Mouse (Mus musculus) E14TG2a.4 (cell line): ENCODE results near the gene Ogfod3.

Experiments
- H3K27me3 ChIP-seq: 2 replicates; pipeline ENCODE4 v1.6.1; 2014; ENCODE audit warnings: low read length, control low read depth; ENCODE audit not compliant: insufficient read depth
- H3K36me3 ChIP-seq: 2 replicates; pipeline ENCODE4 v1.6.1; 2014; ENCODE audit warnings: low read length, control low read depth; ENCODE audit not compliant: insufficient read depth
- H3K4me1 ChIP-seq: replicated peaks from 2 replicates; pipeline ENCODE4 v1.6.1; 2014; ENCODE audit warnings: low read depth, low read length, control low read depth
- H3K4me3 ChIP-seq: replicated peaks from 2 replicates; pipeline ENCODE4 v1.5.1; 2014; ENCODE audit warnings: mild to moderate bottlenecking, low read length
- H3K9me3 ChIP-seq: 2 replicates; pipeline ENCODE4 v1.6.1; 2014; ENCODE audit warnings: low read length, control low read depth
- CTCF ChIP-seq: conservative IDR thresholded peaks from 2 replicates; pipeline ENCODE4 v1.5.1; 2014; ENCODE audit warnings: low read length
- NANOG ChIP-seq: IDR thresholded peaks from 2 replicates; pipeline ENCODE4 v1.6.1; 2014; ENCODE audit warnings: borderline replicate concordance, low read length, mixed read lengths
- POU5F1 ChIP-seq: IDR thresholded peaks from 2 replicates; pipeline ENCODE4 v1.6.1; 2014; ENCODE audit warnings: low read length, borderline replicate concordance

The Ogfod3 gene

GRCm38 (mm10) chr11:121201436-121202198 lies 2.9 kb downstream of the Ogfod3 start:
- Histone ChIP-seq H3K36me3 (no peaks in the 10 kb centered on the region), H3K27me3 (no peaks in the 10 kb centered on the region), H3K4me1 (peaks cover 17% of the 10 kb centered on the region)

GRCm38 (mm10) chr11:121200781-121201180 lies 3.7 kb downstream of the Ogfod3 start:
- Histone ChIP-seq H3K27me3 (no peaks in the 10 kb centered on the region), H3K36me3 (no peaks in the 10 kb centered on the region), H3K9me3 (no peaks in the 10 kb centered on the region), H3K4me1 (peaks cover 17% of the 10 kb centered on the region), H3K4me3 (no peak overlapping the region)
- TF ChIP-seq CTCF (no peak), POU5F1 (no peak), NANOG (no peak)

More at GRCm38 (mm10) chr11:121201436-121202198, 2.9 kb downstream of the Ogfod3 start:
- no peaks in the 10 kb centered on the region for H3K9me3 ChIP-seq
- TF ChIP-seq NANOG: no peak
- peak; percentile 81 for TF ChIP-seq CTCF
- no peak for TF ChIP-seq POU5F1
- no peak overlapping the region for H3K4me3 ChIP-seq

GRCm38 (mm10) chr11:121199851-121200250 lies 4.7 kb downstream of the Ogfod3 start:
- Histone ChIP-seq H3K36me3 (no peaks in the 10 kb centered on the region), H3K4me3 (no peak overlapping the region), H3K4me1 (peaks cover 11% of the 10 kb centered on the region), H3K9me3 (no peaks in the 10 kb centered on the region), H3K27me3 (no peaks in the 10 kb centered on the region)
- TF ChIP-seq CTCF (no peak), POU5F1 (no peak)

- Histone ChIP-seq H3K36me3 (no peaks in the 10 kb centered on the region), H3K27me3 (no peaks in the 10 kb centered on the region), H3K4me1 (peaks cover 6% of the 10 kb centered on the region), H3K9me3 (no peaks in the 10 kb centered on the region), H3K4me3 (no peak overlapping the region)
- no peak for TF ChIP-seq POU5F1
- no peak for TF ChIP-seq CTCF
- no peak for TF ChIP-seq NANOG
These were observed 5.9 kb downstream of the Ogfod3 start for GRCm38 (mm10) chr11:121198622-121199021.

- Histone ChIP-seq H3K36me3 (no peaks in the 10 kb centered on the region), H3K9me3 (no peaks in the 10 kb centered on the region), H3K4me3 (no peak overlapping the region), H3K27me3 (no peaks in the 10 kb centered on the region), H3K4me1 (no peaks in the 10 kb centered on the region)
- TF ChIP-seq POU5F1: no peak
- TF ChIP-seq CTCF: no peak
- TF ChIP-seq NANOG: no peak
These were observed 11.1 kb downstream of the Ogfod3 start for GRCm38 (mm10) chr11:121193415-121193814.

- Histone ChIP-seq H3K36me3 (no peaks in the 10 kb centered on the region), H3K9me3 (no peaks in the 10 kb centered on the region), H3K27me3 (no peaks in the 10 kb centered on the region), H3K4me3 (no peak overlapping the region), H3K4me1 (no peaks in the 10 kb centered on the region)
- no peak for TF ChIP-seq CTCF
These were observed 11.8 kb downstream of the Ogfod3 start for GRCm38 (mm10) chr11:121192742-121193141.

GRCm38 (mm10) chr11:121189681-121190080 lies 14.8 kb downstream of the Ogfod3 start:
- Histone ChIP-seq H3K9me3 (no peaks in the 10 kb centered on the region), H3K4me1 (no peaks in the 10 kb centered on the region), H3K4me3 (no peak overlapping the region), H3K36me3 (no peaks in the 10 kb centered on the region), H3K27me3 (no peaks in the 10 kb centered on the region)
- TF ChIP-seq NANOG: no peak
- TF ChIP-seq CTCF: no peak
- TF ChIP-seq POU5F1: no peak

GRCm38 (mm10) chr11:121176285-121177270 lies 27.9 kb downstream of the Ogfod3 start:
- no peak for TF ChIP-seq NANOG
- TF ChIP-seq POU5F1: no peak
- TF ChIP-seq CTCF: peak; percentile 96

More at GRCm38 (mm10) chr11:121176285-121177270, 27.9 kb downstream of the Ogfod3 start:
- H3K9me3 ChIP-seq: no peaks in the 10 kb centered on the region
- H3K4me3 ChIP-seq: 0 out of 2 replicates have a peak overlapping the region, but pooled peaks have one; percentile 23
- H3K36me3 ChIP-seq: peaks cover 5% of the 10 kb centered on the region; the same call in 1 of the 2 replicates
- peaks cover 11% of the 10 kb centered on the region for H3K4me1 ChIP-seq
- no peaks in the 10 kb centered on the region; the same call in 1 of the 2 replicates for H3K27me3 ChIP-seq
